Mouse (Mus musculus): ENCODE results near the gene Stk32c.

The Stk32c gene

DNA sequence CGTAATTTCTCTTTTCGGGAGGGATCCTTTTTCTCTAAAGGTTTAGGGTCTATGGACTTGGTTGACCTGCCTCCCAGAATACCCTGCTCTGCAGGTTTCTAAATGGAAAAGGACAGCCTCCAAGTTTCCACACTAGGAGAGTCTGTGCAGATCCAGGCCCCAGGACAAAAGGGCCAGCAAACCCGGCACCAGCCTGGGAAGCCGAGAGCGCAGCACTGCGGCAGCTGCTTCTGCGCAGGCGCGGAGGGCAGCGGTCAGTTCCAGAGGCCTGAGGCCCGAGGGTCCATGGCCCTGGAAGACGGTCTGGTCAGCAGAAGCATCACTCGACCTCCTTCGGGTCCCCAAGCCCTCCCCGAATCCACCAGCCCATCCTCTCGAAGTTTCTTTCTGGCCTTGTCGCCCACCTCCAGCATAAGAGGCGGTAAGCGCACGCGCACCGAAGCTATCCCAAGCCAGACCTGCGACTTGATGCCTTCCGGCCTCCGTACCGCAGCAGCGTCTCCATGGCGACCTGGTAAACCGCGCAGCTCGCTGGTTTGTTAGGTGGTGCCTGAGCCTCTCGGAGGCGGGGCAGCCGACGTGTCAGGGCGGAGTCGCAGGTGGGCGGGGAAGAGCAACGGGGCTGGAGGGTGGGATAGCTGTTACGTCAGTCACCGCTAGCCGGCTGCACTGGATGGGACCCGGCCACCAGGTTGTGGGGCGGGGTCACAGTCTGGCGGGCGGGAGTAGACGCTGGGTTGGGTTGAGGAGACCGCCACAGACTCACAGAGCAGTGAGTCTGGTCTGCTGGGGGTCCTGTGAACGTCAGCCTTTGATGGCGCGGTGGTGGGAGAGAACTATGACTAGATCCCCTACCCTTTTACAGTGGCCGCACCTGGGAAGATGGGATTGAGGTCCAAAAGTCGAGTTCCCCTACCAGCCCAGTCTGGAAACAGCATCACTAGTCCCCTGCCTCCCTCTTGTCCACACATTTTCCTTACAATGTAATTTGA is at the start of gene Stk32c, which contains the start of gene Lrrc27:
Stk32c (minus strand) TSS at position 554 of the 992 bp plus-strand sequence.
Lrrc27 (plus strand) TSS at position 235 of the 992 bp plus-strand sequence.
- DNase-seq (ENCODE audit: low read depth, low spot score) = peak; percentile 100

DNA sequence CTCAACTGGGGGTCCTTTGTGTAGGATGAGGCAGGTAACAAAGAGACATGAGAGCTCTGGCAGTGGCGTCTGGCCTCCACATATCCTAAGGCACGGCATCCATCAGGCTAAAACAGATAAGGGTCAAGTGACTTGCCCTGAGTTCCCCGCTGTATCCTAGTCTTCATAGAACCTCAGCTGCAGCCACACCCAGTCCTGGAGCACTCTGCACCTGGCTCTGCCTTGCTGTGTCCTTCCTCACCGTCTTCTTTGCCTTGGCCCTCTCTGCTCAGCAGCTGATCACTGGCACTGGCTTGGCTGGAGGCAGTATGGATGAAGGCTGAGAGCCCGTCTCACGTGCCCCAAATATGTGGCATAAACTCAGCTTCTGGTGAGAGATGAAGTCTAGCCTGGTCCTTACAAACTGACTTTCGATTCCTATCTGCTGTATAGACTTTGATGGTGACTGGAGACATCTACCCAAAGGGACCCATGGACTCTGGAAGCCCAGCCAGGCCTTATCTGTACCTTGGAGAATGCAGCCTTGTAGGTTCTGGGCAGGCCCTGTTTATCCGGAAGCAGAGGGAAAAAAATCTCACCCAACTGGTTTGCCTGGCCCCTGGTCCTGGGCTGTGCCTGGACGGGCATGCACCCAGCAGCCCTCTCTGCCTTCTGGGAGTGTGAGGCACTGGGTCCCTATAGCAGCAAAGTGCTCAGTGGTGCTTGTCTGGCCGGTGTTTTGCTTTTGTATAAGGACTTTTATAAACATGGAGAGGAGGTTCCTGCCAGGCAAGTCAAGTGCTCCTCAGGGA is 44.8 kb upstream of the Stk32c start:
- no peak for DNase-seq (ENCODE audit: low read depth, low spot score)

GRCm38 (mm10) chr7:139254626-139255025 is 41.5 kb upstream of the Stk32c start:
- no peak for DNase-seq (ENCODE audit: low read depth, low spot score)

- no peak for DNase-seq (ENCODE audit: low read depth, low spot score)
Measured at GRCm38 (mm10) chr7:139253462-139253861, 40.4 kb upstream of the Stk32c start.

DNA sequence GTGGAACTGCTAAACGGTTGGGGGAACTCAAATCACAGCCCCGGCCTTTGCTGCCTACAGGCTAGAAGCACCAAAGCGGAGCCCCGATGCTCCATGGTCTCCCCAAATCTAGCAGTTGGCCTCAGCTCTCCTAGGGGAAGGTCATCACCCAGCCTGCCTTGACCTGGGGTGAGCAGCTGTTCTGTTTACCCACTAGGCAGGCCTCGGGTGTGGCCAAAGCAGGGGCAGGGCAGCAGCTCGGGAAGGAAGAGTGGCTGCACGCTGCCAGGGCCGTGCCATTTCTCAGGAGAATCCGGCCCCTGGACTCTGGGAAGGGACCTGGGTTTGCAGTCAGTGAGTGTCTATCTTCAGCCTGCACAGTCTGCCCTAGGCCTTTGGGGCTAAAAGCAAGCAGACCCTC is 39.9 kb upstream of the Stk32c start:
- DNase-seq (ENCODE audit: low read depth, low spot score) = no peak

DNA sequence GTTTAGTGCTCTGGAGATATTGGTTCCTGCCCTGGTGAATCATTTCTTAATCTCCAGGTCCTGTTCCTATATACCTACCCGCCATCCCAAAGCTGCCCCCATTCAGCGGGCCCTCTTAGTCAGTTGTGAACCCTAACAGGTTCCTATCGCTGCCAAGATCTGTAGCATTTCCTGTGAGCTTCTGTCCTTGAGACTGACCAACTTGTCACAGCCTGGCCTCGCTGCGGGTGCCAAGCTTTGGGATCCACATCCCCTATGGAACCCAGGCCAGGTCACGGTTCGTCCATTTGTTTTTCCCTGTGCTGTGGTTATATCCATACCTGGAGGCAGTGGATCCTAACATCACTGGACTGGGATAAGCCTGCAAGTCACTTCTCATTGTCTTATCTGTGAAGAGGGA is 39.5 kb upstream of the Stk32c start:
- no peak for DNase-seq (ENCODE audit: low read depth, low spot score)

GRCm38 (mm10) chr7:139251881-139252301 is 38.8 kb upstream of the Stk32c start:
- no peak for DNase-seq (ENCODE audit: low read depth, low spot score)

- peak; percentile 23 for DNase-seq (ENCODE audit: low read depth, low spot score)
Measured at GRCm38 (mm10) chr7:139249406-139250210, 36.5 kb upstream of the Stk32c start.

- no peak for DNase-seq (ENCODE audit: low read depth, low spot score)
Measured at GRCm38 (mm10) chr7:139248615-139249405, 35.7 kb upstream of the Stk32c start.

DNA sequence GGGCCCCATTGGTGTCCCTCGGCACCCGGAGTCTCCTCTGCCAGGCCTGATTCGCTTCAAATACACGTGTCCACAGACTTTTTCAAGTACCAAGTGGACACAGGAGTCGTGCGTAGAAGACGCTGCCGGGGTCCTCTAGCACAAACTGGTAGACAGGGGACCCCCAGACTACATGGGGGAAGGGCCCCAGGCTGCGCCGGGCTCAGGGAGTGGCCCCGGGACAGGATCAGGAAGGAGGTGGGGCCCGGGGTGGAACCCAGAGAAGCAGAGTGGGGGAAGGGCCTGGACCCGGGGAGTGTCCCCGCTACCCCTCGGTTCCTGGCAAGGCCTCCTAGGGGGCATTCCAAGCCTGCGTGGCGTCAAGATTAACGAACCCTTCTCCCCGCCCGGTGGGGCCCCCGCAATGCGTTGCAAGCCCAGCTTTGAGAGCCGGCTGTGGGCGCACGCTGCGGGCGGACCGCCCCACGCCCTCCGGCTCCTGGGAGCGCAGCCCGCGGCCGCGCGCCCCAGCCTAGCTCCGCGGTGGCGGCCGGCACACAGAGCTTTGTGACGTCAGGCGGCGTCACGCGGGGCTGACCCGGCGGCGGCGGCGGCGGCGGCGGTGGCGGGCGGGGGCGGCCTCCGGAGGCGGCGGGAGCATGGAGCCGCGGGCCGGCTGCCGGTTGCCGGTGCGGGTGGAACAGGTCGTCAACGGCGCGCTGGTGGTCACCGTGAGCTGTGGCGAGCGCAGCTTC is 34.9 kb upstream of the Stk32c start, which contains the start of gene Pwwp2b:
Pwwp2b (plus strand) TSS at position 602 of the 734 bp plus-strand sequence.
- peak; percentile 89 for DNase-seq (ENCODE audit: low read depth, low spot score)

GRCm38 (mm10) chr7:139246931-139247880 is 34.1 kb upstream of the Stk32c start:
- peak; percentile 17 for DNase-seq (ENCODE audit: low read depth, low spot score)

DNA sequence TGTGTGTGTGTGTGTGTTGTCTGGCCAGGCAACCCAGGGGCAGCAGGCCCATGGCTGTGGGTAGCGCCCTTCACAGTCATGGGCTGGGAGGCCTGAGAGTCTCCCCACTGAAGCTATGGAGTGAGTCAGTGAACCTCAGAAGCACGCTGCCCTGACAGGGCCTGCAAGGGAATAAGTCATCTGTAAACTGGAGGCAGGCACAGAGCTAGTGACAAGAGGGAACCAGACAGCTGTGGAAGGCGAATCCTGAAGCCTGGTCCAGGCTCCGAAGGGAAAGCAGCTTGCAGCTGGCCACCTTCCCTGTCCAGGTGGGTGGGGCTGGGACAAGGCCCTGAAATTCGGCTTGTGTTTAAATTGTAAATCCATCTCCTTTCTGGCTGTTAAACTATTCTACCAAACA is 33.0 kb upstream of the Stk32c start:
- no peak for DNase-seq (ENCODE audit: low read depth, low spot score)

DNA sequence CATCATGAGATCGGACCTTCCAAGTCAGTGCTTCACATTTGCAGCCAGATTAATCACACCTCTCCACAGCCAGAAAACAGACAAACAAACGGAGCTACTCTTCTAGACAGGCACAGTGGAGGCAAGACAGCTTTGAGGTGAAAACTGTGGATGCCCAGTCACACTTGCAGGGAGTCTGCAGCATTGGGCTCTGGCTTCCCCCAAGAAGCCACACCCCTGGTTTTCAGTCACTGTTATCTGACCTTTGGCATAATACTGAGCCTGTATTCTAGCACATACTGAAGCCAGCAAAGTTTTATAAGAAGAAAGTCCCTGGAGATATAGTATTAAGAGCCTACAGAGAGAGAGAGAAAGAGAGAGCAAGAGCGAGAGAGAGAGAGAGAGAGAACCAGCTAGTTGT is 26.3 kb upstream of the Stk32c start:
- DNase-seq (ENCODE audit: low read depth, low spot score) = no peak

GRCm38 (mm10) chr7:139235651-139236358 is 22.7 kb upstream of the Stk32c start:
- peak; percentile 37 for DNase-seq (ENCODE audit: low read depth, low spot score)

GRCm38 (mm10) chr7:139234426-139235188 is 21.5 kb upstream of the Stk32c start:
- DNase-seq (ENCODE audit: low read depth, low spot score) = no peak

DNA sequence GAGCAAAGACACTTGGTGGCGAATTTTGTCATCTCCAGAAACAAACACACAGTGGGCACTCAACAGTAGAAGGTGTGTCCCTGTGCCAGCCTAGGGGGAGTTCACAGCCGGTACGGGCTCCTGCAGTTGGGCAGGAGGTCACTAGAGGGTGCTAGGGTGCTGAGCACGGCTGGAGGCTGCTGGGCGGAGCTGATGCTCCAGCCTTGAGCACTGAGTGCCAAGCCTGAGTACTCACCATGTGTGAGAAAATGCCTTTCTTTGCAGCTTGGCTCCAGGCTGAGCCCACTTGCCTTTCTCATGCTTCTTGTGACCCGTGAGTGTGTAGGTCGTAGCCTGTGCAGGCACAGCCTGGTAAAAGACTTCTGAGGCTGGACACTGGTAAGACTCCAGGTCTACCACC is 20.6 kb upstream of the Stk32c start:
- DNase-seq (ENCODE audit: low read depth, low spot score) = peak; percentile 91

GRCm38 (mm10) chr7:139230241-139230640 is 17.1 kb upstream of the Stk32c start:
- DNase-seq (ENCODE audit: low read depth, low spot score) = no peak
